Mouse (Mus musculus): ENCODE measurements at regions not wholly inside any gene's neighbourhood (a gene's known extent, or its start where the extent isn't known, plus 50 kb on each side); places are given as distances from the start of the nearest gene placed in this dataset.

DNA sequence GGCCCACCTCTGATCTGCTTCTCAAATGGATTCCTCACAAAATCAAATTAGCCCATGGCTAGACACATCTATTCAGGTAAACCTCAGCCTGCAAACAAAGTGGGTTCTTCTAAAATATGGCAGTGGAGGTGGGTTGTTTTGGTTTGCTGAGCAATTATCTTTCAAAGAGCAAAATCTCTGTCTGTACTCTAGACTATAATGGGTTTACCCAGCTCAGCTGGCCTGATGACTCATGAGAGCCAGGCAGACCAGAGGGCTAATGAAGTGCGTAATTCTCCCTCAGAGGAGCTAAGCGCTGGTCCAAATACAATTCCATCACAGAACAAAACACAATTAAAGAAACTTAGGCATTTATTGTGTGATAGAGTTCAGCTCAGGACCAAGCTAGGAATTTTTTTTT lies 86.1 kb downstream of the Cartpt start:
- TF ChIP-seq POLR2A (IDR thresholded peaks at IDR 0.05; ENCODE audit: control insufficient read depth, low read depth, low read length) (no peak), CTCF (IDR thresholded peaks at IDR 0.05; ENCODE audit: control insufficient read depth, insufficient read depth, insufficient replicate concordance, low read depth, low read length) (no peak)

All from testis, adult 2 months (tissue).